Mouse (Mus musculus) spleen, postnatal 4 days (tissue): ENCODE measurements at regions not wholly inside any gene's neighbourhood (a gene's known extent, or its start where the extent isn't known, plus 50 kb on each side); places are given as distances from the start of the nearest gene placed in this dataset.
"Not testable (repeated sequence)": the region's sequence is repeated elsewhere in the genome, so short reads cannot be mapped to it uniquely, and the experiment has no call there.

ENCODE experiments used
- DNase-seq, 2 experiments: peaks; one replicate each; pipeline ENCODE4 v3.0.0; 2022; ENCODE audit warnings: low spot score in 2 of 2

DNA sequence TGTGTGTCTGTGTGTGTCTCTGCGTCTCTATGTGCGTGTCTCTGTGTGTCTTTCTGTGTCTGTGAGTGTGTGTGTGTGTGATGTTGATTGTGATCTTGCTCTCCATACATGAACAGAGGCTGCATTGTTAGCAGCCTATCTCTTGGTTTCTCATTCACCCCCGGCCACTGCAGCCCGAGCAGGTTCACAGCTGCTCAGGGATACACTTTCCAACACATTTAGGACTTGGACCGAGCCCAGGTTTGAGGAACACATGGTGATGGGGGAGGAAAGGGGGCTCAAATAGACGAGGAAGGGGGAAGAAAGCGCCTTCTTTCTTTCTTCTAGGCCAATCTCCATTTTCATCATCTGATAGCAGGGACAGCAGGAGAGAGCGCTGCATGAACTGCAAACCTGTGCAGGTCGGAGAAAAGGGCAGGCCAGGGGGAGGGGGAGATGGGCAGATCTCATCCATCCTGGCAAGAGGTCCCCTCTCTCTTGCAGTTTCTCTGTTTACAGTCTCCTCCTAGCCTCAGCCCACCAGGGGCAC is 123.2 kb downstream of the Zfp36l1 start:
- peak in 1 of 2 experiments; percentile 61 for DNase-seq

DNA sequence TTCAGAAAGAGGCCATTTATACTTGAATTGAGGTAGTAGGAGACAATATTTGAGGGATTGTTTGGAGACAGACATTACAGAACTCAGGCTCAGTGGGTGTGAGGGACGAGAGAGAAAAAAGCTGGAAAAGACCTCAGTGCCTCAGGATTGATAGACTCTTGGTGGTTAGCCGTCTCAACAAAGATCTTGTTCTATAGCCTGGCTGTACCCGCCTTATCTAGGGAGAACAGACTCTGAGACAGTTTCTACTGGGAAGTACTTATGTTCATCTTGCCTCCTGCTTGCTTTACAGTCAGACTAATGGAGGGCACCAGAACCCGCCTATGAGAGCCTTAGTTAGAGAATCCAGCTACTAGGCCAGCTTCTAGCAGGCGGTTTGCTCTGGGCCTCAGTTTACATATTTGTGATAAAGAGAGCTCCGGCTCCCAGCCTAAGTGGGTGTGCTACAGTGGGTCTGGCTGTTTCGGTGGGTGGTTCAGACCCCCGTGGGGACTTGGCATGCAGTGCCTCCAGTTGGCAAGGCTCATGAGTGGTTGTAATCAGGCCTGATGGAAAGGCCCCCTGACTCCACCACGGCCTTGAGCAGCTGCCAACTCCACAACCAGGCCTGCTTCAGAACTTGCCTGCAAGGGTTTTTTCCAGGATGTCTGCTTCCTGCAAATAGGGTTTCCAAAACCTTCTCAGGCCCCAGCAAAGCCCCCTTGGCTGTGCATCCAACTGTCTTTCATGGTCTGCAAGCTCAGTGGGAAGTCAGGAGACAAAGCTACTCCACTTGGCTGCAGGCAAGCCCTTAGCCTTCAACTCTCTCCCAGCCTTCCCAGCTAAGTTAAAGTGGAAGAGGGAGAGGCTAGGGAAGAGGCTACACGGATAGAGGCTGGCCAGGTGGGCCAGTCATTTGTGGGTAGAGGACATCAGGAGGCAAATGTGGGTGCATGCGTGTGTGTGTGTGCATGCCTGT is 124.1 kb downstream of the Zfp36l1 start:
- DNase-seq: peak; percentile 51 to 73

GRCm38 (mm10) chr12:79986241-79986976 is 126.4 kb downstream of the Zfp36l1 start:
- peak in 1 of 2 experiments; percentile 58 for DNase-seq

- no peak for DNase-seq
These were observed 127.6 kb downstream of the Zfp36l1 start for GRCm38 (mm10) chr12:79984985-79985747.

- DNase-seq: no peak
These were observed 128.6 kb downstream of the Zfp36l1 start for GRCm38 (mm10) chr12:79984025-79984790.

- DNase-seq: peak in 1 of 2 experiments; percentile 36
These were observed 129.6 kb downstream of the Zfp36l1 start for GRCm38 (mm10) chr12:79983232-79983631.

DNA sequence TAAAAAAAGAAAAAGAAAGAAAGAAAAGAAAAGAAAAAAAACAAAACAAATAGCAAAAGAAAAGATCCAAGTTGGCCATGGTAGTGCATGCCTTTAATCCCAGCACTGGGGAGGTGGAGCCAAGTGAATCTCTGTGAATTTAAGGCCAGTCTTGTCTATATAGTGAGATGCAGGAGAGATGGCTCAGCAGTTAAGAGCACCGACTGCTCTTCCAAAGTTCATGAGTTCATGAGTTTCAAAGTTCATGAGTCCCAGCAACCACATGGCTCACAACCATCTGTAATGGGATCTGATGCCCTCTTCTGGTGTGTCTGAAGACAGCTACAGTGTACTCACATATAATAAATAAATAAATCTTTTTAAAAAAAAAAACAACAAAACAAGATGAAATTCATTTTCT is 130.3 kb downstream of the Zfp36l1 start:
- not testable (repeated sequence) for DNase-seq

GRCm38 (mm10) chr12:79980711-79981110 is 132.1 kb downstream of the Zfp36l1 start:
- no peak for DNase-seq

DNA sequence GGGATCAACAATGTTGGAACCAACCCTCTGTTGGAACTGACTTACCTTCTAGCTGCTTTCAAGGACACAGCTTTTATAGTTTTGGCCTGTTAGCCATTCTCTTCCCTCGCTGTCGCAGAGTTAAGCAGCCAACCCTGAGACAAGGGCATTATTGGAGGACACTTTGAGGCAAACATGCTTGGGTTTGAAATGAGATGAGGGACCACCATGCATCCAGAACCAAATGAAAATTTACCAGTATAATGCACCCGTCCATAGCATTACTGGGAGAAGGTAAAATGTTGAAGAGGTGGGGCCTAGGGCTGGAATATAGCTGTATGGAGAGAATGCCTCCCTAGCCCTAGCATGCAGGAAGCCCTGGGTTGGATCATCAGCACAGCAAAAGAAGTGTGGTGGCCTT is 135.7 kb downstream of the Zfp36l1 start:
- no peak for DNase-seq

- no peak for DNase-seq
These were observed 137.2 kb downstream of the Zfp36l1 start for GRCm38 (mm10) chr12:79975466-79976239.

- DNase-seq: no peak
These were observed 137.8 kb downstream of the Zfp36l1 start for GRCm38 (mm10) chr12:79975050-79975449.

DNA sequence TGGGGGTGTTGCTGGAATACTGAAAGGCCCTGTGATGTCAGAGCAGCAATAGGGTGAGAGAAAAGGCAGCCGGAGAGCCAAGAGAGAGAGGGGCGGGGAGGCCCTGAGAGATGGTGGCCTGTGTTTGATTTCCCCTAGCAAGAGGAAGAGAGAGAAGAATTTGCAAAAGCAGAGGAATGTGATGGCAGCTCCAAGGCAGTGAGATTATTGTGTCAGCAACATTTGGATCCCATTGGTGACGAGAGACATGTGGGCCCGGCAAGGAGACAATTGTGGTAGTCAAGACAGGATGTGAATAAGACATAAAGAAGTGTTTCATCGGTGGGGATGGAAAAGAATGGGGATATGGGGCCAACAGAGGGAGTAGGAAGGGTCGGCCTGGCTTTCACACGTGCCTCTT is 138.3 kb downstream of the Zfp36l1 start:
- DNase-seq: no peak

DNA sequence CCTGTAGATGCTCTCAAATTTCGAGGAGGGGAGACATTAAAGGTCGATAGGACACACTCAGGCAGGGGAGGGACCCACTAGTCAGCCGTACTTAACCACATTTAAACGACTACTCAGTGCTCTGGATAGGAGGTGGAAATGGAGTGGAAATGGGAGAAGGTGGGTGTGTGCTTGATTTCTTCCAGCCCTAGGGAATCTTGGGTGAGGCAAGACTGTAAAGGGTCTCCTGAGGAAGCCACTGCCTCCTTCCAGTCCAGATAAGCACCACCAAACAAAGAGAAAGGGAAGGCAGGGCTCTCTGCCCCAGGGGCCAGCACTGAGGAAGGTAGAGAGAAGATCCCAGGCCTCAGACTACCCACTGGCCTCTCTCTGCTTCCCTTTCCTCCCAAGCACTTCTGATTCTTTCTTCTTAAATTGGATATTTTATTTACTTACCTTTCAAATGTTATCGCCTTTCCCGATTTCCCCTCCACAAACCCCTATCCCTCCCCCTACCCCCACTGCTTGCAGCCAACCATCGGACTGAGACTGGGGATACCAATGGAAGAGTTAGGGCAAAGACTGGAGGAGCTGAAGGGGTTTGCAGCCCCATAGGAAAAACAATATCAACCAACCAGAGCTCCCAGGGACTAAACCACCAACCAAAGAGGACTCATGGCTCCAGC is 139.1 kb downstream of the Zfp36l1 start:
- DNase-seq: no peak

DNA sequence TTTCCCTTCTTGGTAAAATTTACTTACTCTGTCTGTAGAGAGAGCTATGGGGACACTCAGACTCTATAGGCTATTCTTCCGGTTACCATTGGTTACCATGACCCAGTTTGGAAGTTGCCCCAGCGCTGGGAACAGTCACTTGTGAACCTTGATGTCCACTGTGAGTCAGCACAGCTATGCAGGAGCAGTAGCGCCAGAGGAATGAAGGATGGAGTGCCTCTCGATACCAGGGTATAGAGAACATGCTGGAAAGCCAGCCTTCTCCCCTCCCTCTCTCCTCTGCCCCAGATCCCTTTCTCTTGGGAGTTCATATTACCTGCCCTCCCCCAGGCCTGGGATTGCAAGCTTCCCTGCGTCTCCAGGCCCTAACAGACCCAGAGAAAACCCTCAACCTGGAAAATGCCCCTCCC is 141.8 kb downstream of the Zfp36l1 start:
- no peak for DNase-seq

GRCm38 (mm10) chr12:79970227-79970901 is 142.4 kb downstream of the Zfp36l1 start:
- DNase-seq: peak in 1 of 2 experiments; percentile 65

DNA sequence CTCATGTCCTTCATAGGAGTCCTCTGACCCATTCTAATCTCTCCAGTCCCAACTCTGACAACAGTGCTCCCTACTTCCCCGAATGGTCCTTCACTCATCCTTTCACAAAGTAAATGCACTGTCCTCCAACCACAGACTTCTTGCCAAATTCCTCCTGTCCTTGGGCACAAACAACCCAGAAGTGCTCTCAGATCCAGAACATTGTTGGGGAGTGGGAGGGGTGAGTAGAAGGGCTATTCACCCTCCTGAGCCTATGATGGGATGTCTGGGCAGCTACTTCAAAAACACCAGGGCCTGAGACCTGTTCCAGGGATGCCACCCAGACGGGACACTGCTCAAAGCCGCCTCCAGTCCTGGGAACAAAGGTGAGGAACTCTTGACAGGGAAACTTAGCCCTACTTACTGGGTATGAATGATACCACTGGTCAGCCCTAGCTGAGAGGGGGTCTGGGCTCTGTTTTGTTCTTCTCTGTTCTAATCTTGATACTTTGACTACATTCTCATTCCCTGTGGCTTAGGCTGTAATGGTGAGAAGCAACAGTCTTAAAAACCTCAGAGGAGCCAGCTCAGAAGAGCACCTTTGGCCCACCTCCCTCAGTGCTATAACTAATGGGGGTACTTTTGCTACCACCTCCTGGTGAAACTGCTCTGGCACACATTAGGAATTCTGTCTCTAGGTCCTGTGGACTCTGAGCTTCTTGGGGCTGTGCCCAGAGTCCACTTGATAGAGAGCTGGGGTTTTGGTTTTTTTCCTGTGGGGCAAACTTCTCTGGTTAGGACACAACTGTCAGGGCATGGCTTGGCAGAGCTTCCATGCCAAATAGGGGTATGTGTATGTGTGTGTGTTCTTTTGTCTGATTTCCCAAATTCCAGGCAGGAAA is 143.2 kb downstream of the Zfp36l1 start:
- no peak for DNase-seq

- no peak for DNase-seq
These were observed 144.1 kb downstream of the Zfp36l1 start for GRCm38 (mm10) chr12:79968676-79969075.
